Mouse (Mus musculus) embryonic fibroblast, embryonic 13.5 days (primary cell): ENCODE results near the gene Stard3nl. TPM values are rescaled to one million over a fixed set of nuclear protein-coding genes. Genes with fewer than 3 reads are reported as not detected.

Experiments
- H3K27ac ChIP-seq: 2 replicates; pipeline ENCODE4 v1.5.1; 2012; ENCODE audit warnings: low read length, control low read depth, inconsistent platforms; ENCODE audit not compliant: insufficient read depth
- H3K4me1 ChIP-seq: 2 replicates; pipeline ENCODE4 v1.6.1; 2011; ENCODE audit warnings: low read length; ENCODE audit not compliant: control insufficient read depth, insufficient read depth
- H3K4me3 ChIP-seq: 2 replicates; pipeline ENCODE4 v1.5.1; 2011; ENCODE audit warnings: mild to moderate bottlenecking, control low read depth, low read length; ENCODE audit not compliant: insufficient read depth
- CTCF ChIP-seq: IDR thresholded peaks from 2 replicates; pipeline ENCODE4 v1.5.1; 2011; ENCODE audit warnings: mild to moderate bottlenecking, control low read depth, low read length, moderate library complexity, borderline replicate concordance; ENCODE audit not compliant: insufficient read depth
- POLR2A ChIP-seq: IDR thresholded peaks from 2 replicates; pipeline ENCODE4 v1.6.1; 2011; ENCODE audit warnings: low read depth, mild to moderate bottlenecking, control low read depth, low read length, moderate library complexity
- polyA plus RNA-seq: library from polyadenylated mRNA; stranded (reverse); fragments of >200 nt; gene quantifications from 2 replicates; pipeline ENCODE4 v1.2.4, GENCODE M21; 2011; ENCODE audit warnings: low read depth; ENCODE audit not compliant: missing spikeins, insufficient read length

The Stard3nl gene
- polyA plus RNA-seq, 1 experiment: 92.8 TPM

GRCm38 (mm10) chr13:19412334-19412939, 16.8 kb upstream of the Stard3nl start:
- no peak overlapping the region for H3K27ac ChIP-seq

GRCm38 (mm10) chr13:19411886-19412285, 16.3 kb upstream of the Stard3nl start:
- Histone ChIP-seq H3K4me3 (no peak overlapping the region), H3K27ac (no peak overlapping the region), H3K4me1 (peaks cover 4% of the 10 kb centered on the region; the same call in 1 of the 2 replicates)
- TF ChIP-seq POLR2A (no peak), CTCF (no peak)

More at GRCm38 (mm10) chr13:19412334-19412939, 16.8 kb upstream of the Stard3nl start:
- peaks cover 4% of the 10 kb centered on the region; the same call in 1 of the 2 replicates for H3K4me1 ChIP-seq
- H3K4me3 ChIP-seq: no peak overlapping the region
- no peak for TF ChIP-seq CTCF
- no peak for TF ChIP-seq POLR2A

- Histone ChIP-seq H3K4me1 (peaks cover 4% of the 10 kb centered on the region; the same call in 1 of the 2 replicates), H3K4me3 (no peak overlapping the region), H3K27ac (no peak overlapping the region)
- TF ChIP-seq POLR2A (no peak), CTCF (no peak)
Measured at GRCm38 (mm10) chr13:19410694-19411093, 15.1 kb upstream of the Stard3nl start.

- no peak overlapping the region for H3K27ac ChIP-seq
- TF ChIP-seq POLR2A (no peak), CTCF (no peak)
- H3K4me1 ChIP-seq: peaks cover 4% of the 10 kb centered on the region; the same call in 1 of the 2 replicates
Measured at GRCm38 (mm10) chr13:19407953-19408352, 12.4 kb upstream of the Stard3nl start.

GRCm38 (mm10) chr13:19404623-19405022, 9.0 kb upstream of the Stard3nl start:
- H3K27ac ChIP-seq: no peak overlapping the region
- H3K4me3 ChIP-seq: no peak overlapping the region
- H3K4me1 ChIP-seq: no peaks in the 10 kb centered on the region
- no peak for TF ChIP-seq CTCF
- TF ChIP-seq POLR2A: no peak

More at GRCm38 (mm10) chr13:19407953-19408352, 12.4 kb upstream of the Stard3nl start:
- H3K4me3 ChIP-seq: no peak overlapping the region

- Histone ChIP-seq H3K27ac (peak overlapping the region; percentile 77), H3K4me1 (peaks cover 9% of the 10 kb centered on the region), H3K4me3 (peak overlapping the region; percentile 91)
- no peak for TF ChIP-seq CTCF
- TF ChIP-seq POLR2A: no peak
Measured at GRCm38 (mm10) chr13:19394798-19395687, 552 bp downstream of the Stard3nl start.

- TF ChIP-seq POLR2A (0 out of 2 replicates have a peak, but pooled peaks have one; percentile 27), CTCF (no peak)
- H3K4me3 ChIP-seq: no peak overlapping the region
- peaks cover 9% of the 10 kb centered on the region for H3K4me1 ChIP-seq
- H3K27ac ChIP-seq: no peak overlapping the region
Measured at GRCm38 (mm10) chr13:19394171-19394570, 1.4 kb downstream of the Stard3nl start.

- H3K4me3 ChIP-seq: no peak overlapping the region; the same call in 1 of the 2 replicates
- H3K27ac ChIP-seq: no peak overlapping the region
- TF ChIP-seq CTCF (no peak), POLR2A (no peak)
- peaks cover 9% of the 10 kb centered on the region for H3K4me1 ChIP-seq
Measured at GRCm38 (mm10) chr13:19393731-19394130, 1.9 kb downstream of the Stard3nl start.

GRCm38 (mm10) chr13:19391608-19392007, 4.0 kb downstream of the Stard3nl start:
- H3K4me1 ChIP-seq: peaks cover 9% of the 10 kb centered on the region

GRCm38 (mm10) chr13:19390296-19390695, 5.3 kb downstream of the Stard3nl start:
- no peak overlapping the region for H3K4me3 ChIP-seq
- peaks cover 9% of the 10 kb centered on the region for H3K4me1 ChIP-seq
- no peak for TF ChIP-seq CTCF
- TF ChIP-seq POLR2A: no peak
- no peak overlapping the region for H3K27ac ChIP-seq

More at GRCm38 (mm10) chr13:19391608-19392007, 4.0 kb downstream of the Stard3nl start:
- H3K27ac ChIP-seq: no peak overlapping the region
- TF ChIP-seq POLR2A (no peak), CTCF (no peak)
- no peak overlapping the region for H3K4me3 ChIP-seq
